Mouse (Mus musculus): ENCODE results near the gene Lamb3.

GRCm38 (mm10) chr1:193293926-193294325, 86.4 kb downstream of the Lamb3 start:
- TF ChIP-seq GATA1 (IDR thresholded peaks at IDR 0.05; ENCODE audit: low read length) (no peak), TAL1 (IDR thresholded peaks at IDR 0.05; ENCODE audit: low read length) (no peak)

Measured in erythroblast, embryonic 14.5 days (primary cell).